Mouse (Mus musculus) megakaryocyte progenitor cell, adult 5-6 weeks (primary cell): ENCODE measurements around the gene Yif1b. TPM values are rescaled to one million over a fixed set of nuclear protein-coding genes. Genes with fewer than 3 reads are reported as not detected.
A peak's percentile ranks its signal among the peaks of the same experiment; 100 is the strongest.

Experiments used
- ATAC-seq: replicated peaks from 2 replicates; pipeline ENCODE4 v1.8.0; 2016; ENCODE audit warnings: mild to moderate bottlenecking, moderate TSS enrichment, inconsistent platforms; ENCODE audit not compliant: poor library complexity
- total RNA-seq, 2 experiments: library from RNA; stranded (forward) in 1 of 2; stranded (reverse) in 1 of 2; fragments of 157-497, 149-512 nt in 1 of 2; fragments of 200-1000 nt in 1 of 2; gene quantifications; 2 replicates each; pipeline versions ENCODE4 v1.2.3 to v1.2.4; 2015 to 2017

The Yif1b gene
- total RNA-seq, 2 experiments from 2014 or later = 34.1 to 75.8 TPM

- ATAC-seq = peak; percentile 89
These were observed 58.9 kb downstream of the Yif1b start for GRCm38 (mm10) chr7:29296998-29297397.

Other genes starting within 250 kb of the Yif1b start
- 0.24 and 1.1 TPM in 2 replicates for gene Ryr1, start 113.2 kb upstream of the Yif1b start, total RNA-seq (2015)
- 0.12 and 0.44 TPM in 2 replicates for gene Ryr1, start 113.2 kb upstream of the Yif1b start, total RNA-seq (2017)
- gene Rasgrp4, start 103.5 kb upstream of the Yif1b start, total RNA-seq (2015) = 1.8 and 3.3 TPM in 2 replicates
- 1.5 and 7.2 TPM in 2 replicates for gene Rasgrp4, start 103.5 kb upstream of the Yif1b start, total RNA-seq (2017)
- gene Fam98c, start 82.1 kb upstream of the Yif1b start, total RNA-seq (2015) = 19.4 and 24.1 TPM in 2 replicates
- gene Fam98c, start 82.1 kb upstream of the Yif1b start, total RNA-seq (2017) = 22.6 and 23.4 TPM in 2 replicates
- gene Ggn, start 68.1 kb upstream of the Yif1b start, total RNA-seq (2015) = 0.76 and 1.2 TPM in 2 replicates
- 0.17 and 0.47 TPM in 2 replicates for gene Ggn, start 68.1 kb upstream of the Yif1b start, total RNA-seq (2017)
- gene Spred3, start 67.9 kb upstream of the Yif1b start, total RNA-seq (2015) = 0.56 and 2.3 TPM in 2 replicates
- gene Spred3, start 67.9 kb upstream of the Yif1b start, total RNA-seq (2017) = 0.91 and 2.4 TPM in 2 replicates
- 169 and 191 TPM in 2 replicates for gene Psmd8, start 57.6 kb upstream of the Yif1b start, total RNA-seq (2015)
- 160 and 176 TPM in 2 replicates for gene Psmd8, start 57.6 kb upstream of the Yif1b start, total RNA-seq (2017)
- 1.1 TPM in 1 of 2 replicates, not detected in the other for gene Catsperg1, start 24.3 kb upstream of the Yif1b start, total RNA-seq (2015)
- gene Catsperg1, start 24.3 kb upstream of the Yif1b start, total RNA-seq (2017) = 0.20 and 0.50 TPM in 2 replicates
- gene Kcnk6, start 5.8 kb upstream of the Yif1b start, total RNA-seq (2015) = 4.2 and 5.8 TPM in 2 replicates
- 8.0 and 9.3 TPM in 2 replicates for gene Kcnk6, start 5.8 kb upstream of the Yif1b start, total RNA-seq (2017)
- gene 2200002D01Rik, start 10.1 kb downstream of the Yif1b start, total RNA-seq (2015) = 0.20 TPM in 1 of 2 replicates, not detected in the other
- gene 2200002D01Rik, start 10.1 kb downstream of the Yif1b start, total RNA-seq (2017) = 1.4 TPM in 1 of 2 replicates, not detected in the other
- 60.8 and 62.8 TPM in 2 replicates for gene Spint2, start 43.6 kb downstream of the Yif1b start, total RNA-seq (2015)
- gene Spint2, start 43.6 kb downstream of the Yif1b start, total RNA-seq (2017) = 21.2 and 34.1 TPM in 2 replicates
- gene Ppp1r14a, start 51.0 kb downstream of the Yif1b start, total RNA-seq (2015) = not detected in 2 replicates
- gene Ppp1r14a, start 51.0 kb downstream of the Yif1b start, total RNA-seq (2017) = 1.1 TPM in 1 of 2 replicates, not detected in the other
- 0.05 and 0.73 TPM in 2 replicates for gene Dpf1, start 65.6 kb downstream of the Yif1b start, total RNA-seq (2015)
- 0.10 TPM in 1 of 2 replicates, not detected in the other for gene Dpf1, start 65.6 kb downstream of the Yif1b start, total RNA-seq (2017)